Mouse (Mus musculus) gastrocnemius, postnatal 4 days (tissue): ENCODE data around the gene Proser2. TPM values are rescaled to one million over a fixed set of nuclear protein-coding genes. Genes with fewer than 3 reads are reported as not detected.

Source experiments
- DNase-seq, 2 experiments: peaks; one replicate each; pipeline ENCODE4 v3.0.0; 2021 to 2022; ENCODE audit warnings: low spot score in 2 of 2, mixed read lengths in 2 of 2
- long read RNA-seq, 2 experiments: library from polyadenylated mRNA; stranded (forward); transcript quantifications; one replicate each; pipeline ENCODE4 v2.0.0; 2021
- total RNA-seq, 2 experiments: library from RNA; stranded (reverse); gene quantifications; 2 replicates each; pipeline ENCODE4 v1.2.3; 2021

Proser2 gene
- 1 to 10 TPM; 3.4 to 3.6 TPM for total RNA-seq
- long read RNA-seq, experiment 1, full-length matches to known transcripts, result 8 of 15 reads
- long read RNA-seq, experiment 1, partial matches to known transcripts, result 2 of 15 reads
- long read RNA-seq, experiment 1, other reads (novel, unspliced or antisense), result 5 of 15 reads
- long read RNA-seq, experiment 2, full-length matches to known transcripts, result 14 of 18 reads
- long read RNA-seq, experiment 2, partial matches to known transcripts, result 0 of 18 reads
- long read RNA-seq, experiment 2, other reads (novel, unspliced or antisense), result 4 of 18 reads

DNA sequence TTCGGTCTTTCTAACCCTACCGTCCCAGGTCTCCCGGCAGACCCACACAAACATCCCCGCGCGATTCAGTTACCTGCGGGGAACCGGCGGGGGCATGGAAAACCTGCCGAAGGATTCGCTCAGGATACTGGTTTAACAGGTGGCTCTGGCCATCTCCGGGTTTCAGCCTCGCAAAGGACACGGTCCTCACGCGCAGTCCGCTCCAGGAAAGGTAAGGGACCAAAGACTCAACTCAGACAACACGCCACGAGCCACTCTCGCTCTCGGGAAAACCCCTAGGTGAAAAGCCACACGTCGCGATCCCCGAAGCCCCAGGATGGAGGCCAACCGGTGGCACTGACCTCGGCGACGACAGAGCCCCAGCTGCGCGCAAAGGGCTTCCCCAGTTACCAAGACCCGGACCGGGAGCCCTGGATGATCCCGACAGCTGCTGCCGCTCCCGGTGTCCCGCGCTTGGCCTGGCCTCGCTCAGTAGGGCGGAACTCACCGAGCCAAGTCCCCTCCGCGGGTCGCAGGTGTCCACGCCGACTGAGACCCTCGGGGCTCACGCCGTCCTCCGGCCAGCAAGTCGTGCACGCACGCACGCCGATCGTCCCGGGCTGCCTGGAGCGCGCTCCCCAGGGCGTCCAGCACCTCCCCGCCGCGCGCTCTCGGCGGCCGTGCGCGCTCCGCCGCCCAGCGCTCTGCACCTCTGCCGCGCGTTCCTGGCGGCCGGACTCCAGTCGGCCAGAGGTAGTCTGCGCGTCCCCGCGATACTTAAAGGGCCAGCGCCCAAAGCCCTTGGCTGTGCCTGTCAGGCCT lies at the start of gene Proser2:
TSS of gene Proser2 (minus strand) at position 657 of the 801 bp plus-strand sequence.
- DNase-seq, result peak; percentile 52 to 73

DNA sequence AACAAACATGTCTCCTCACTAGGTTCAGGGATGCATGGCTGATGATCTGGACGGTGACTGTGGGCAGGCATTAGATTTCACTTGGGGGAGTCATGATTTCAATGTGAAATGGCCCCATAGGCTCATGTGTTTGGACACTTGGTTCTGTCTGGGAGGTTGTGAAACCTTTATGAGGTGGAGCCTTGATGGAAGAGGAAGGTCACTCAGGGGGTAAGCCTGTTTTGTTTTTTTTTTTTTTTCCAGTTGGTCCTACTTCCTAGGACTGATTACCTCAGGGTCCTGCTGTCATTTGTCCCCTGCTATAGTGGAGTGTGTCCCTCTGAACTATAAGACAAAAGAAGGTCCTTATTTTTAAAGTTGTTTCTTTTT lies 49.7 kb upstream of the Proser2 start:
- no peak for DNase-seq

DNA sequence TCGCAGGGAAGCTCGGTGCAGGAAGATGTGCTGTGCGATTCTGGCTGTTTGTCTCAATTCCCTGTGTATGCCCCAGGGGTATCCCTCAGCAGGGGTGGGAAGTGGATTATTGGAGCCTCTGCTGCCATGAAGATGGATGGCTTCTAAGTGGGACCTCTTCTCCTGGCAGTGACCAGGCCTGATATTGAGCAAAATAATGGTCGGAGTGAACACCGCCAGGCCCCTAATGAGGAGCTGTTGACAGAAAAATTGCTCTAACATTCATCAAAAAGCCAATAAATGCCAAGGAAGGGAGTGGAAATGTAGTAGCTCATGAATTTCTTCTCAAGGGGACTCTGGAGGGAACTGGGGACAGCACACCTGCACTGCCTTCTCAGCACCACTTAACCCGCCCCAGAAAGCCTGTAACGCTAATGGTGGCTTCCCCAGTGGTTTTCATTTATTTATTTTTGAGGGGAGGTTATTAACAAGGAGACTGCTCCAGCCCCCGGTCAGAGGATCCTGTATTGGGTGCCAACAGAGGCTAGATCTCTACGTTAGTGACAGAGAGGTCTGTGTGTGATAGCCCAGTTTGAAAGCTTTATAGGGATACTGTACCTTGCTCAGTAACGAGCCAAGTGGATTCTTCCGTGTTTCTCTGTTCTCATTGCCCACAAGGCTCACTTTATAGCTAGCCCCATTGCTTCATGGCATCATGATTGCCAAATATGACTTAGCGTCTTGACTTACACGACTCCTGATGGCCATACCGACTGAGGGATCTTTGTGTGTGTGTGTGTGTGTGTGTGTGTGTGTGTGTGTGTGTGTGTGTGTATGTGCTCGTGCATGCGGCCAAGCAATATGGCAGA lies 49.1 kb upstream of the Proser2 start:
- no peak for DNase-seq

DNA sequence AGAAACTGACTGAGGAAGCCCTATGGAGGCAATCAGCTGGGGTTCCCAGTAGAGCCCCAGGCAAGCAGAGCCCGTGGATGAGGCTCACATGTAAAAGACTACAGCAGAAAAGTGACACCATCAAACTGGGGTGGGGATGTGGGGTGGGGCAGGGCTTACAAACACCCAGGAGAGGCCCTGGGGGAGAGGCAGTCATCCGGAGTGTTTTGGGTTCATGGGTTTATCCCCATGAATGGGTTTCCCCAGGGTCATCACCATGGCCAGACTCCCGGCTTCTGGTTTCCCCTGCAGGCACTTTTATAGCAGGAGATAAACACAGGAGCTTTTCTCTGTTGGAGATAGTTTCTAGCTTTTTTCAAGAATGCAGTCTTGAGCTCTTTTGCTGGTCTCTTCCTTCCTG lies 43.0 kb upstream of the Proser2 start:
- no peak for DNase-seq

DNA sequence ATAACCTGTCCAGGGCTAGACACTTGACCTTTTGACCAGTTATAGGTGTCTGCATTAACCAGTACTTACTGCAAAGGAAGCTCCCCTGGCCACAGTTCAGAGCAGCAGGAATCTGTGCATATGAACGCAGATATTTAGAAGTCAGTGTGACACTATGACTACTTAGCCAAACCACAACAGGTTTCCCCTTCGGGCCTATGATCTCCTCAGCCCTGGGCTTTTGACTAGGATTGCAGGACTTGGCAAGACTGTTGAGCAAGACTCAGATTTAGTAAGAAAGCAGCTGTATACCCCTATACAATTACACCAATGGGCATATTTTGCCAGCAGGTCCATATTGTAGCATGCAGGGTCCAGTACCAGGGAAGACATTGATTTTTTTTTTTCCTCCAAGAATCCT lies 38.5 kb upstream of the Proser2 start:
- DNase-seq, result no peak

DNA sequence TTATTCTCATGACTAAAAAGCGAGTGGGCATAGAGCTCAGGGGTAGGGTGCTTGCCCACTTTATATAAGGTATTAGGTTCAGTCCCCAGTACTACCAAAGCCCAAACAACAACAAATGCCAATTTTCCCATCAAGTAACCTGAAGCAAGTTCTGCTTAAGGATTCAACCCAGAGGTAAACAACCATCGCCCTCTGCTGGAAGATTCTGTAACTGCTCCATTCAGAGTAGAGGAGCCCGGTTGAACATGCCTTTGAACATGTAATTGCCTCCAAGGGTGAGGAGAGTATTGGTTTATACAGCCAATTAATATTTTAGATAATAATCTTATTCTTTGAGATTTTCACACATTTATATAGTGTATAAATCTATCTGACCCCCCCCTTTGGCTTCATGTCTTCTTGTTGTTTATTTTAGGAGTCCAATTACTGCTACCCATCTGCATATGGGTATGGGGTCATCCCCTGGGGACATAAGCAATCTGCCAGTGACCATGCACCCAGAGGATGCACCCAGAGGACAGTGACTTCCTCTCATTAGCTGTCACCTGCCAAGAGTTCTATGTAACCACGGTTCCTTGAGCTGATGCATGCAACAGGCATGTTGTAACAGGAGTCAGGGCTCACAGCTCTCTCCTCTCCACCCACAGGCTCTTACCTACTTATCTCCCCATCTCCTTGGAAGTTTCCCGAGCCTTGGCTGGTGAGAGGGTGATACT lies 38.0 kb upstream of the Proser2 start:
- peak; percentile 50 to 71 for DNase-seq

DNA sequence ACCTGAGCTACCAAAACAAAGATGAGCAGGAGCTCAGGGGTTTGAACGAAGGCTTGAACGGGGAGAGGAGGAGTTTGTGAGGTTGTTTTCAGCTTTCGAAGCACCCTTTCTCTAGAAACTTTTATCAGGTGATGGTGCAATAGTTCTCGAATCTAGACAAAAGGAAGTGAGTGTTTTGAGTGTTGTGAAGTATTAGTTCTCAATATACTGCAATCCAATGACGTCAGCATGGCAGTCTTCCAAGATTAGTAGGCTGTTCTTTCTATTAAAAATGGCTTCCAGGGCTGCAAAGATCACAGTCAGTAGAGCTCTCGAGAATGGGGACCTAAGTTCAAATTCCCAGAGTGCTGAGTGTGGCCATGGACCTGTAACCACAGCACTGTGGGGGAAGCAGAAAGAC lies 35.8 kb upstream of the Proser2 start:
- DNase-seq, result no peak

DNA sequence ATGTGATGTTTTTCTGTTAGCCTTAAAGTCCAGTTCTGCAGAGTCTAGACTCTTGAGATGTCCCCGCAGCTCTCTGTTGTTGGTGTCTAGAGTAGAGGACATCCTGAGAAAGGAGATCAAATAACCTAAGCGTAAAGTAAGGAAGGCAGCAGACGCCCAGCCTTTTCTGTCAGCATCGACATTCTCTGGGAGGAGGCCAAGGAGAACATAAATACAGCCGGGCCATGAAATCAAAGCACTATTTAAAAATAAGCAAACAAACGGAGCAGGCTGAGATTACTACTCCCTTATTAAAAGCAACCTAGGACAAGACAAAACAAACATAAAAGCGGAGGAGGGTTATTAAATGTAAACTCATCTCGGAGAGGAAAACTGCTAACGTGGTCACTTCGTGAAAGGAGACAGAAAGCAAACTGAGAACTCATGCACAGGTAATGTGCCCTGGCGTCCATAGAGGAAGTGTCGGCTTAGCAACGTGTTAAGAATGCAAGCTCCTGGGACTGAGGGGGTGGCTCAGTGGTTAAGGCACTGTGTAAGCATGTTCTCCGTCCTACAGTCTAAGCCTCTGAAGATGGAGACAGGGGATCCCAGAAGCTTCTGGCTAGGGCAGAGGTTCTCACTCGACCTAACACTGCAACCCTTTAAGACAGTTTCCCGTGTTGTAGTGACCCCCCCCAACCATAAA lies 34.7 kb upstream of the Proser2 start:
- no peak for DNase-seq

DNA sequence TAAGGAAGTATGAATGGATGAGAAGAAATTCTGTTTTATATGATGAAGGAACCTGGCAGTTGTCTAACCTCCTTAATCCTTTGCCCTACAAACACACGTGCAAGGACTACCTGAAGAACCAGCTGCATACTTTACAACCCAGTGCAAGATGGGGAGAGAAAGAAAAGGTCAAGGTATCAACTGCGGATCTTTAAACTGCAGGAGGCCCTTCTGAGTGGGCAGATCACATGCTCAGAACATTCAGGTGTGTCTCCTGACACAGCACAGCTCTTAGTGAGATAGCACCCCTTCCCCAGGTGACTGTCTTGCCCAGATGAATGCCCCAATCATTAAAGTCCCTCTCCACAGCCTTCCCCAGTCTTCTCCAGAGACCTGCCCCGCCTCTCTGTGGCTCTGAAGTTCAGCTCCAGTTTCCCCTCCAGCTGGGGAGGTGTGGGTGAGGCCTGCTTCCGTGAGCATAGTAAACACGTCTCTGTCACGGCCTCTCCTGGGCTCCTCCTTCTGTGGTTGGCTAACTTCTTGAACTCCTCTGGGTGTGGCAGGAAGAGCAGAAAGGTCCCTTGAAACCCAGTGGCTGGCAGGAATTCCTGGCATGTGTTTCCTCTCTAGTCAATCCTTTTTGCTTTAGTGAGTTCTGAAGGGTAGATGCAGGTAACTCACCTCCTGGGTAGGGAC lies 32.5 kb upstream of the Proser2 start:
- no peak for DNase-seq

DNA sequence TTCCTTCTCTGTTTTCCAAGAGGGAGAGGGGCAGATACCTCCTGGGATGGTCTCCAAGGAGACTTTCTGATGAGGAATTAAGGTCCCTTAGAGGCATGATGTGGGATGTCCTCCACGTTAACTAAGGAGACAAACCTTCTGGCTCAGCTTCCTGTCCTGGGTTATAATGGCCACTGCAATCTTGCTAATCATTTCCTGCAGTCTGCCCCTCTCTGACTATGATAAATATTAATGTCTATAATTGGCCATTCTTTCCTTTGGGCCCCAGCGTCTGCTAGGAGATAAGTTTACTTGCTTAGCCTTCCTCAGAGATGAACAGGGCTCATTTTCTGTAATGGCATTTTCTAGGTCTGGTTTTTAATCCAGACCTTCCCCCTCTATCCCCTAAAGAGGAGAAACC lies 29.7 kb upstream of the Proser2 start:
- no peak for DNase-seq

DNA sequence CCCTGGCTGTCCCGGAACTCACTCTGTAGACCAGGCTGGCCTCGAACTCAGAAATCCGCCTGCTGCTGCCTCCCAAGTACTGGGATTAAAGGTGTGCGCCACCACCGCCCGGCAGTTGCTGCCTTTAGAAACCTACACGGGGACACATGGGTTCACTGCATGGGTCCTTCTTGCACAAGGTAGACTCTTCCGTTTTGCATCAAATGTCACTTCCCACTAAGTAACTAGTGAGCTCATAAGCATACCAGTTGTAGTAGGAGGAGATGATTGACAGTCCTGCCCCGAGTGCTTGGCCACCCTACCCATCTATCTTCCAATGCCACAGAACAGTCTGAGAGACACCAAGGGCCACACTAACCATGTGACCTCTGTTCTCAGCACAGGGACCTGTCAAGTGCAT lies 29.2 kb upstream of the Proser2 start:
- DNase-seq, result no peak

DNA sequence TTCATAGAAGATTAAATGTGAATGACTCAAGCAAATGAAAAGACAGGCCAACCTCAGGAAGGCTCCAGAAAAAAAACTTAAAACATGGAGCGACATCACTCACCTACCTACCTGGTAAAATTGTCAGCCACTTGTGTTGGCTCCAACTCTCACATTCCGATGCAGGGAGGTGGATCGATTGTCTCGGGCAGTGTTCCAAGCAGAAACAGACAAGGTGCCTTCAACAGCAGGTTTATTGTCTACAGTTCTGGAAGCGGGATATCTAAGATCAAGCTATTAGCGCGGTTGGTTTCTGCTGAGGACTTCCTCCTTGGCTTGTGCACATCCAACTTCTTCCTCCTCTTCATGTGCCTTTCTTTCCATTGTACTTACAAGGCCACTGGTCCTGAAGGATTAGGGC lies 27.6 kb upstream of the Proser2 start:
- DNase-seq, result no peak

DNA sequence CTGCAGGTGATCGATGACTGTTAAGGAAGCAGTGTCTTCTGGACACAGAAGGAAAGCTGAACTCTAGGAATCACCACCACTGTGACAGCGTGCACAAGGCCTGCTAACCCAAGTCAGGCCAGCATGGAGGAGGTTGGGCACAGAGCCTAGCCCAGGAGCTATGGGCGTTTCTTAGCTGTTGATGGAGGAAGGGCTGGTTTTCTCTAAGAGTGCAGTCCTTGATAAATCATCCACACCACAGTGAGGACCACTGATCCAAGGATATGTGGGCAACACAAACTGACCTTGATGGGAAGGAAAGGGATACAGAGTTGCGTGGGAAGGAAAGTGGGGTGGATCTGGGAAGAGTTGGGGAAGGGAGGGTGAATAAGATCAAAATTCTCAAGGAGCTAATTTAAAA lies 27.2 kb upstream of the Proser2 start:
- no peak for DNase-seq

DNA sequence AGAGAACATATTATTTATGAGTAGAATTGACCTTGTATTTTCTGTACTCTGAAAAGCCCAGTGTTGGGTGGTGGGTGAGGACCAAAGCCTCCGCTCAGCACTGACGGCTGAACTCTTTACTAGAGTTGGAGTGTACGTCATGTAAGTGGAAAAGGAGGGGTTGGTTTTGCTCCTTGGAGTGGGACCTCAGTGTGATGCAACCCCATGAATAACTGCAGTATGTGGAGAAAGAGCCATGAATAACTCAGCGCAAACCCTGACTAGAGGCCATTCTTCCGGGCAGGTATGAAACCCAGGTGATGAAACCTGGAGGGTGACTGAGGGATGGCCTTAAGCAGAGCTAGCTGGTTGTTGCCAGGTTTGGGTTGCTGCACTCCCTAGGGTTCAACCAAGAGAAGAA lies 19.8 kb upstream of the Proser2 start:
- no peak for DNase-seq

DNA sequence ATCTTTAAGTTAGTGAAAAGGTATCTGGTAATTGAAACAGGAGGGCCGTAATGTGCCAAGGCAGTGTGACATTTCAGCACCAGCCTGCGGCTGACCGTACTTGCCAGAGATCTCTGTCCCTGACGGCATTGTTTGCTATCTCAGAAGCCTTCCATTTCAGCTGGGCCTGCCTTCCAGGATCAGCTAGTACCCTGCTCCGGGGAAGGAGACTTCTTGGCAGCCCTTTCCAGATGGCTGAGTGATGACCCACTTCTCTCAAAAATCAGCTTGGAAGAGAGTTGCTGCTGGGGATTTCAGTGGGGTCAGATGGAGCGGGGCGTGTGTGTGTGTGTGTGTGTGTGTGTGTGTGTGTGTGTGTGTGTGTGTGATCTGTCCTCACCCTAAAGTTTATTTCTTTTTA lies 16.9 kb upstream of the Proser2 start:
- no peak for DNase-seq

DNA sequence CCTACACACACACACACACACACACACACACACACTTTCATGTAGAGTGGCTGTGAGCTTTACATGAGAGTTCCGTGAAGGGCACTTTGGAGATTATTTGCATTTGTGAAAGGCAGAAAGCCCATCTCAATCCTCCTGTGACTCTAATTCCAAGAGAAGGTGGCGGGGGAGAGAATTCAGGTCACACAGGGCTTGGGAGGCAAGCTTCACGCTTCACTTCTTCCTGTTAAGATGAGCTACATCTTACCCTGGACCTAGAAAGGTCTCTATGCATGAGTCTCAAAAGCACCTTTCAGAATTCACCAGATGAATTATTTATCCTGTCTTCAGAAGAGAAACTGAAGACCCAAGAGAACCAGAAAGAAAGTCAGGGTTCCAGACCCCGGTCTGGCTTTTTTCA lies 16.2 kb upstream of the Proser2 start:
- no peak for DNase-seq

DNA sequence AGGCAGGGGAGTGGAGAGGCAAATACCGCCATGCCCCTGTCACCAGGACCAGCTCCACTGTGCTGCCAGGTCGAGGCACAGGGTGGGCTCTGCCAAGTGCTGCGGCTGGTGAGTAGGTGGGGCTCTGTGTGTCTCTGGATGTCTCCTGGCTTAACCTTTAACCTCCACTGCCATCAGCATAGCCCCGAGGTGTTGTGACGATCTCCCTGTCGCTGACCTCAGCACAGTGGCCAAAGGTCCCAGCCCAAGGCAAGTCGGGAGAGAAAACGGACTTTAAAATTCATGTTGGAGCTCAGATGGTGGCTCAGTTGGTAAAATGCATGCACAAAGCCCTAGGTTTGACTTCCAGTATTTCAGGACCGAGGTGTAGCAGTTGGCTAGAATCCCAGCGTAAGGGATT lies 15.6 kb upstream of the Proser2 start:
- no peak for DNase-seq

DNA sequence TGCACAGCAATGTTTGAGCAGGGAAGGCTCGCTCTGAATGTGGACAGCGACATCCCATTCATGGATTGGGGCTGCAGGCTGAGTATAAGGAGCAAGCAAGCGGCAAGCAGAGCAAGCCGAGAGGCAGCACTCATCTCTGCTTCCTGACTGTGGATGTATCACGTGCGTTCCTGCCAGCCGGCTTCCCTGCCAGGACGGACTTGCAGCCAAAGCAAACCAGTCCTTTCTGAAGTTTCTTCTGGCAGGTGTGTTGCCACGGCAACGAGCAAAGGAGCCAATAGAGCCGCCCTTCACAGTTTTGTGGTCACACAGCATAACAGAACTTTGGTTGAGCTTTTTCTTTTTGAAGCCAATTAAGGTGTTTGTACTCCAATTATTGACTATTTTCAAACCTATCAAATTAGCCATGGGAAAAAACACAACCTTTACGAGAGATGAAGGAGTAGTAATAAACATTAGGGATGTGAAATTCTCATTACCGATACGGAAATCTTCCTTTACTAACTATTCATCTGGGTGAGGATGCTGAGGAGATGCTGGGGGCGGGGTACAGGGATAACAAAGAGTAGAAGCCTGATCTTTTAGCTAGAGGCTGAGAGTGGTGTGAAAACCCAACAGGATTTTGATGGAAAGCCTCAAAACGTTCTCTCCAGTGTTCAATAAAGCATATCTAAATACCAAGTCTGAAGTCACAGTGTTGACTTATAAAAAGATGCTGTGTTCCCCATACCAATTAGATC lies 13.1 kb upstream of the Proser2 start:
- DNase-seq, result no peak

DNA sequence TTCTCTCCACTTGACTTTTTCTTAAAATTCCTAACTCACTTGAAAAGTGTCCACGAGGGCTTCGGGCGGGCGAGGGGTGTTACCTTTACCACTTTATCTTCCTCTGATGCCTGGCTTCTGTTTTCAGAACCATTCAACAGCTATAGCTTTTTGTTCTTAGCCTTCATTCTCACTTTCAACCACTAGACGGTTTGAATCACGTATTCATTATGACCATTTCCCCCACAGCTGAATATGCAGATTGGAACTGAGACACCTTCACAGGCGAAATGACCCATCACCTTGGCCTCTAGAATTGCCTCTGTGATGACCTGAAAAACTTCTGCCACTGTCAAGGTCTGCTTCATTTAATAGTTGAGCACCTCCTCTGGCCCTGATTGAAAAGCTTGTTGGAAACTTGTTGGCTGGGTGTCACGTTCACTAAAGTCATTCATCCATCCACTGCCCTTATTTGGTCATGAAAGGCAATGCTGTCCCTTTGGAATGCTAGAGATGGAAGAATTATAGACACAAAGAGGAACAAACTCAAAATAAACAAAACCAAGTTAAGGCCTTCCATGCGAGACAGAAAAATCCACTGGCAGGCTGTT lies 10.7 kb upstream of the Proser2 start:
- DNase-seq, result no peak
